Mouse (Mus musculus): ENCODE measurements around the gene Efcab12.

- TF ChIP-seq CTCF (IDR thresholded peaks at IDR 0.05; ENCODE audit: low read depth, low read length) (no peak), GATA1 (IDR thresholded peaks at IDR 0.05; ENCODE audit: borderline replicate concordance, low read length) (no peak), TAL1 (conservative IDR thresholded peaks at IDR 0.05; ENCODE audit: low read depth, low read length) (no peak)
These were observed 76.0 kb downstream of the Efcab12 start, which contains the start of gene Tmem40 for GRCm38 (mm10) chr6:115761995-115762756.
